Mouse (Mus musculus) ES-E14 (cell line): Measurements from ENCODE around the gene Litaf. TPM values are rescaled to one million over a fixed set of nuclear protein-coding genes. Genes with fewer than 3 reads are reported as not detected.

Source experiments
- DNase-seq: peaks from one replicate; pipeline ENCODE4 v3.0.0-alpha.2; 2013; ENCODE audit warnings: low read depth, low spot score
- H3K27ac ChIP-seq: 2 replicates; pipeline ENCODE4 v1.5.1; 2012; ENCODE audit warnings: low read depth, mild to moderate bottlenecking, low read length, moderate library complexity, mixed read lengths; ENCODE audit not compliant: poor library complexity, insufficient read depth, severe bottlenecking
- H3K36me3 ChIP-seq: 2 replicates; pipeline ENCODE4 v1.6.1; 2012; ENCODE audit warnings: mild to moderate bottlenecking, low read length, moderate library complexity, mixed read lengths; ENCODE audit not compliant: control insufficient read depth, poor library complexity, insufficient read depth, severe bottlenecking
- H3K4me1 ChIP-seq, 2 experiments: fragments of 150-350 bp in 1 of 2; sonication (generic) in 1 of 2; 2 replicates each; pipeline ENCODE4 v1.6.1; 2012; ENCODE audit warnings: low read length in 2 of 2, mild to moderate bottlenecking in 1 of 2, mixed read lengths in 1 of 2; ENCODE audit not compliant: control insufficient read depth in 2 of 2, insufficient read depth in 2 of 2, poor library complexity in 1 of 2
- H3K4me3 ChIP-seq, 2 experiments: fragments of 150-350 bp in 1 of 2; sonication (generic) in 1 of 2; 2 replicates each; pipeline ENCODE4 v1.5.1; 2012; ENCODE audit warnings: low read length in 2 of 2, low read depth in 1 of 2, mild to moderate bottlenecking in 1 of 2, mixed read lengths in 1 of 2; ENCODE audit not compliant: insufficient read depth in 1 of 2, poor library complexity in 1 of 2, severe bottlenecking in 1 of 2
- H3K9ac ChIP-seq: 2 replicates; pipeline ENCODE4 v1.6.1; 2012; ENCODE audit warnings: low read depth, mild to moderate bottlenecking, low read length, mixed read lengths; ENCODE audit not compliant: poor library complexity, insufficient read depth, severe bottlenecking
- H3K9me3 ChIP-seq: fragments of 150-350 bp; sonication (generic); 2 replicates; pipeline ENCODE4 v1.6.1; 2012; ENCODE audit warnings: low read depth, mild to moderate bottlenecking, low read length; ENCODE audit not compliant: control insufficient read depth, insufficient read depth
- CHD2 ChIP-seq: IDR thresholded peaks from 2 replicates; pipeline ENCODE4 v1.6.1; 2014; ENCODE audit warnings: mild to moderate bottlenecking, low read depth, low read length, inconsistent platforms
- HCFC1 ChIP-seq: IDR thresholded peaks from 2 replicates; pipeline ENCODE4 v1.6.1; 2012; ENCODE audit warnings: low read length, inconsistent platforms, borderline replicate concordance; ENCODE audit not compliant: insufficient read depth
- MAFK ChIP-seq: IDR thresholded peaks from 2 replicates; pipeline ENCODE4 v1.6.1; 2014; ENCODE audit warnings: mild to moderate bottlenecking, low read depth, low read length, inconsistent platforms; ENCODE audit not compliant: insufficient read depth
- ZC3H11A ChIP-seq: IDR thresholded peaks from 2 replicates; pipeline ENCODE4 v1.6.1; 2012; ENCODE audit warnings: low read depth, mild to moderate bottlenecking, inconsistent platforms, low read length, borderline replicate concordance
- ZNF384 ChIP-seq: IDR thresholded peaks from 2 replicates; pipeline ENCODE4 v1.6.1; 2012; ENCODE audit warnings: low read depth, low read length, inconsistent platforms
- in situ Hi-C, 2 experiments: fragments of 600-800 bp; cut with MboI; formaldehyde crosslinking; loops; one replicate each; pipeline ENCODE4 v1.15.1; 2025; ENCODE audit warnings: low sequenced_read_pairs in 2 of 2, inconsistent platforms in 1 of 2; ENCODE audit not compliant: unreplicated experiment in 2 of 2
- total RNA-seq: library from RNA; depleted of rRNA; stranded (reverse); fragments of 300-350 nt; gene quantifications from 2 replicates; pipeline ENCODE4 v1.2.3, GENCODE M21; 2012; rRNA removed

Gene Litaf
- total RNA-seq, 1 experiment, result 25.9 TPM

DNA sequence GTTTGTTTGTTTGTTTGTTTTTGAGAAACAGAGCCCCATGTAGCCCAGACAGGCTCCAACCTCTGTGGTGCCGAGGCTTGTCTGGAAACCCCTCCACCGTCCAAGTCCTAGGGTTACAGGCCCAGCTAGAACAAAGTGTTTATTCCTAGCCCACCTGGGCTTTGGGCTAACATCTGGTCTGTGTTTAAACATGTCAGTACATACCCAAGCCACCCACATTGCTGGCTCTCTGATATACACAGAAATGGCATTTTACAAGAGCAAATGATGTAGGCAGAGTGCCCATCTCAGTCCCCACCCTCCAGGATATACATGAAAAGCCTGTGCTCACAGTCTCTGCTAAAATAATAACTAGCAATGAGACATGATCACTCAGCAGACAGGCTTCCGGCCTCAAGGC, 149.7 kb downstream of the Litaf start:
- Histone ChIP-seq H3K9ac (no peak overlapping the region), H3K4me3 (no peak overlapping the region), H3K36me3 (no peaks in the 10 kb centered on the region), H3K4me1 (no peaks in the 10 kb centered on the region), H3K9me3 (no peaks in the 10 kb centered on the region), H3K27ac (no peak overlapping the region)
- in situ Hi-C loops, result no loop called here
- no peak for TF ChIP-seq CHD2
- no peak for DNase-seq

- H3K4me3 ChIP-seq, result no peak overlapping the region
- no peaks in the 10 kb centered on the region for H3K9me3 ChIP-seq
- no peak overlapping the region for H3K9ac ChIP-seq
- no peak overlapping the region for H3K27ac ChIP-seq
- in situ Hi-C loops, result no loop called here
- DNase-seq, result no peak
- TF ChIP-seq ZNF384, result no peak
- TF ChIP-seq ZC3H11A, result no peak
- TF ChIP-seq HCFC1, result no peak
- TF ChIP-seq CHD2, result no peak
- no peak for TF ChIP-seq MAFK
- H3K4me1 ChIP-seq, result no peaks in the 10 kb centered on the region
- no peaks in the 10 kb centered on the region for H3K36me3 ChIP-seq
Observed at GRCm38 (mm10) chr16:10915066-10915465, 150.9 kb downstream of the Litaf start.

- Histone ChIP-seq H3K4me3 (no peak overlapping the region), H3K9me3 (no peaks in the 10 kb centered on the region), H3K36me3 (no peaks in the 10 kb centered on the region), H3K9ac (no peak overlapping the region), H3K27ac (no peak overlapping the region), H3K4me1 (no peaks in the 10 kb centered on the region)
- no peak for DNase-seq
- no peak for TF ChIP-seq MAFK
- TF ChIP-seq ZC3H11A, result no peak
- TF ChIP-seq ZNF384, result no peak
- no peak for TF ChIP-seq HCFC1
- TF ChIP-seq CHD2, result no peak
- in situ Hi-C loops, result no loop called here
Observed at GRCm38 (mm10) chr16:10911061-10911460, 154.9 kb downstream of the Litaf start.

GRCm38 (mm10) chr16:10910541-10910940, 155.4 kb downstream of the Litaf start:
- Histone ChIP-seq H3K9ac (no peak overlapping the region), H3K27ac (no peak overlapping the region), H3K4me3 (no peak overlapping the region), H3K4me1 (no peaks in the 10 kb centered on the region), H3K36me3 (no peaks in the 10 kb centered on the region), H3K9me3 (no peaks in the 10 kb centered on the region)
- in situ Hi-C loops, result no loop called here
- no peak for TF ChIP-seq HCFC1
- TF ChIP-seq MAFK, result no peak
- no peak for TF ChIP-seq ZC3H11A
- TF ChIP-seq CHD2, result no peak
- TF ChIP-seq ZNF384, result no peak
- DNase-seq, result no peak

Other genes with a start within 250 kb of the Litaf start
- 2.9 and 3.3 TPM in 2 replicates for gene Rmi2, start 231.1 kb downstream of the Litaf start, total RNA-seq
- gene Snn, start 5.2 kb downstream of the Litaf start, total RNA-seq, result 10.2 and 13.5 TPM in 2 replicates
- gene Txndc11, start 68.5 kb upstream of the Litaf start, total RNA-seq, result 26.0 and 28.6 TPM in 2 replicates
- gene Zc3h7a, start 110.2 kb upstream of the Litaf start, total RNA-seq, result 57.3 and 59.2 TPM in 2 replicates
- 167 and 203 TPM in 2 replicates for gene Rsl1d1, start 137.2 kb upstream of the Litaf start, total RNA-seq
- gene Gspt1, start 188.2 kb upstream of the Litaf start, total RNA-seq, result 76.1 and 89.8 TPM in 2 replicates
- 0.32 and 0.45 TPM in 2 replicates for gene Tnfrsf17, start 247.7 kb upstream of the Litaf start, total RNA-seq